Mouse (Mus musculus): ENCODE measurements around the gene Tdrkh. TPM values are rescaled to one million over a fixed set of nuclear protein-coding genes. Genes with fewer than 3 reads are reported as not detected.

The Tdrkh gene
- polyA plus RNA-seq, 1 experiment: 0.12 TPM

GRCm38 (mm10) chr3:94449377-94449776, 36.3 kb downstream of the Tdrkh start:
- no peak for DNase-seq (ENCODE audit: low read depth, low spot score)
- WGBS: 24% methylated on average over 2 of the region's 2 CpGs

GRCm38 (mm10) chr3:94456529-94457000, 43.5 kb downstream of the Tdrkh start:
- WGBS: 2% methylated on average over 12 of the region's 12 CpGs
- peak; percentile 97 for DNase-seq (ENCODE audit: low read depth, low spot score)

- WGBS: 89% methylated on average over 3 of the region's 3 CpGs
- DNase-seq (ENCODE audit: low read depth, low spot score): no peak
These were observed 44.0 kb downstream of the Tdrkh start for GRCm38 (mm10) chr3:94457055-94457454.

DNA sequence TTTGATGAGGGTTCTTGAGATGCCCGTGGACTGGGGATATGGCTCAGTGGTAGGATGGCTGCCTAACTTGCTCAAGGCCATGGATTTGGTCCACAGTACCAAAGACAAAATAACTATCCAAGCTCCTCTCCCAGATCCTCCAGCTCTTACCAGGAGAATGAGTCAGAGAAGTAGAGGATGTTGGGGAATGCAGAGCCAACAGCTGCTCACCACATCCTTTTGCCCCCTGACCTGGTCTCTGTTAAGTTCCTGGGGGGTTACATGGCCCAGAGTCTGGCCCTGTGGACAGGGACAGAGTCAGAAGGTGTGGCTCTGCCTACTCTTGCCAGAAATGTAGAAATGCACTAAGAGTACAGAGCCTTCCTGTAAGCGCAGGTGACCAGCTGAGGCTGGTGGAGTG, 46.8 kb downstream of the Tdrkh start:
- WGBS: 87% methylated on average over 2 of the region's 2 CpGs
- no peak for DNase-seq (ENCODE audit: low read depth, low spot score)

DNA sequence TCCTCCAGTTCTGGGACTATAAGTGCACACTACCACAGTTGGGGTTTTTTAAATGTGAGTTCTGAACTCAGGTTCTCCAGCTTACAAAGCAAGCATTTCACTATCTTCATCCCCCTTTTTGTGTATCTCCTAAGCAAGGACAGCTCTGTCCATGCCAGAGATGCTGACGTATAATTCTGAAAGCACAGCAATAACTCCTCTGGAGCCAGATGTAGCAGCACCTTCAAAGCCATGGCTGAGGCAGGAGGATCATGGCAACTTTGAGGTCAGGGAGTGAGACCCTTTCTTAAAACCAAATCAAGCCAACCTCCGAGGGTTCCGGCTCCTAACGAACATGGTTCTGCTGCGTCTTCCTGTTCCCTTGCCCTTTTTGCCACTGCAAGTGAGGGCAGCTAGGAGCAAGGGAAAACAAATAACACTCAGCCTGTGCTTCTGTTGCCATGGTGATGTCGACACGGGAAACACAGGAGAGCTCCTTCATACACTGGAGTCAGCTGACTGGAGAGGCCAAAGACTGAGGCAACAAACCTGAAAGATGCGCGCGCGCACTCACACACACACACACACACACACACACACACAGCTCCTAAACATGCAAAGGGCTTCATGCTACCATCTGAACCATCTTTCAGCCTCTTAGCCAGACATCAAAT, 51.0 kb downstream of the Tdrkh start:
- 58% methylated on average over 11 of the region's 11 CpGs for WGBS
- DNase-seq (ENCODE audit: low read depth, low spot score): no peak

DNA sequence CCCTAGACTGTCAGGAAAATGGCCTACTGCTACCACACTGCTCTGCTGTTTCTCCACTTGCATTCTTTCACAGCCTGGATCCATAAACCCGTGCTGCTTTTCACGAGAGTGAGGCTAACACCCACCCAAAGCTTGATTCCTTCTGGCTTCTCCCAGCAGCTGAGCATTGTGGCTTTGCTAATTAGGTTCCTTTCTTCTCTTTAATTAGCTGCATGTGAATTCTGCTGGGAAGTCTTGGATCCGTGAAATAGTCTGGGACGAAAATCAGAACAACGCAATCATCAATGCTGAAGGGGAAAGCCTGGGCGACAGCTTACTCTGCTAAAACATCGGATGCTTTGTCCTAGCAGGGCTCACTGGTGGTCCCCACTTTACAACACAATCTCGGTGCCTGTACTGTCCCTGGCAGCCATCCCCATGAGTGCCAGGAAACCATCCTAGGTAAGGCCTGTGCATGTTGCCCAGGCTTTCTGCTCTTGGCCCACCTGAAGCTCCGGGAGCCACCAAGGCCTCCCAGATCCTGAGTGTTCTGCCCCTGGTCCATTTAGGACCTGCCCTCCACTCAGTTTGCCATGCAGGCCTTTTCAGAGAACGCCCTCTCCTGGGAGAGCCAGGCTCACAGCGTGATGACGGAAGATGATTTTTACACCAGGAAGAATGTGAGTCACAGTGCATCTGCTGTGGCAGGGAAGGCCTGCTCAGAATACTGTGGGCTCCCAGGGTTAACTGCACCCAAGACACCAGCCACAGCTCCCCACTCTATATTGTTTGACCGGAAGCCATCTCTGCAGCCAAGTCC, 52.8 kb downstream of the Tdrkh start:
- 86% methylated on average over 13 of the region's 13 CpGs for WGBS
- no peak for DNase-seq (ENCODE audit: low read depth, low spot score)

GRCm38 (mm10) chr3:94468931-94469330, 55.9 kb downstream of the Tdrkh start:
- DNase-seq (ENCODE audit: low read depth, low spot score): no peak
- 56% methylated on average over 3 of the region's 3 CpGs for WGBS

DNA sequence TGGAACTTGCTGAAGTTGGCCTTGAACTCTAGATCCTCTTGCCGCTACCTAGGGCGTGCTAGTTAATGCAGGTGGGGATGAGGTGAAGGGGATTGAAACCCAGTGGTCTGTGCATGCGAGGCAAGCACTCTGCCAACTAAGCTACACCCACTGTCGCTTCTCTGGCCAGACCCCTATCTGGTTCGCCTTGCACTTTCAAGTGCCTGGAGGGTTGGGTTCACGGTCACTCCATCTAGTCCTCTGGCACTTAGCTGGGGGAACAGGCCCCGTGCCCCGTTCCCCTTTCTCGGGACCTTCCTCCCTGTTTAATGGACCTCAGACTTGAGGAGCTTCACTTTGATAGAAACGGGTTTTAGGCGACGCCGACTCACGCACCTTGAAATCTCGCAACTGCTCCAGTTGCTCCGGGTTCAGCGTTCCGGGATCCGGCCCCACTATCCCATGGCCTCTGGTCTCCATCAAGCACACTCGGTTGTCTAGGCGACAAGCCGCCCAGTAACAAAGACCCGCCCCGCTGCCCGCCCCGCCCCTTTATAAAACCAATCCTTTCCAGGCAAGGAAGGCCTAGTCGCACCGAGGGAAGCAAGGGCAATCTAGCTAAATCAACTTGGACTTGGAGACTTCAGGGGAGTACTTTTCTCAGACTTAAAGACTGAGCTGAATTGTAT, 59.5 kb downstream of the Tdrkh start:
- WGBS: 16% methylated on average over 28 of the region's 28 CpGs
- DNase-seq (ENCODE audit: low read depth, low spot score): peak; percentile 57

GRCm38 (mm10) chr3:94473115-94473505, 60.0 kb downstream of the Tdrkh start:
- no peak for DNase-seq (ENCODE audit: low read depth, low spot score)
- 49% methylated on average over 10 of the region's 10 CpGs for WGBS

GRCm38 (mm10) chr3:94473567-94474232, 60.6 kb downstream of the Tdrkh start:
- 64% methylated on average over 5 of the region's 5 CpGs for WGBS
- no peak for DNase-seq (ENCODE audit: low read depth, low spot score)

DNA sequence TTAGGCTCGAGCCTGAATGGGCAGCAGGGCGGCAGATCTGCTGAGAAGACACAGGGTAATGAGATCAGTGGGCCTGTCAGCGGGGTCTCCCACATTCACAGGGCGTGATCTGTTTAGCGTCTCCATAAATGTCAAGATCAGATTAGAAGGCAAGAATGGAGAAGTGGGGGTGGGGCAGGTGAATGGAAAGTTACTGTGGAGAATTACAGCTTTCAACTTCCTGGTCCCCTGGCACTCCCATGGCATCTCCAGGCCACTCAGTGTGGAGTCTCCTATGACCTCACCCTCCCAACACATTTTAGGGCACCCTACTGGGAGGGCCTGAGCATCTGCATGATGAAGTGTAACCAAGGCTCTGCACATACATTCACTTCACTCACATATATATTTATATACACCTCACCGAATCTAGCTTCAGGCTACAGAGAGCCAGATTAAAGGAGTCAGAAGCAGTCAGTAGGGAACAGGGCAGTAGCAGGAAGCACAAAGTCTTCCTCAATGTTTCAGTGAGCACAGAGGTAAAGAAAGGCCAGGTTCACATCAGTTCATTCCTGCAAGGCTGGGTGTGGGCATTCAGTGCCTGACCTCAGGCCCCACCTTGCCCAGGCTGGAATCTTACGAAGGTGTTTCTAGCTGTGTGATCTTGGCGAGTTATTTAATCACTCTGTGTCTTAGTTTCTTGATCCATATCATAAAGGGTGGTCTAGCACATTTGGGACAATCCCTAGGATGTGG, 63.4 kb downstream of the Tdrkh start:
- peak; percentile 69 for DNase-seq (ENCODE audit: low read depth, low spot score)
- WGBS: 23% methylated on average over 8 of the region's 8 CpGs

- 68% methylated on average over 4 of the region's 4 CpGs for WGBS
- DNase-seq (ENCODE audit: low read depth, low spot score): no peak
These were observed 64.4 kb downstream of the Tdrkh start for GRCm38 (mm10) chr3:94477444-94477843.

- 6% methylated on average over 14 of the region's 14 CpGs for WGBS
- DNase-seq (ENCODE audit: low read depth, low spot score): no peak
These were observed 64.9 kb downstream of the Tdrkh start, which contains the start of gene Celf3 for GRCm38 (mm10) chr3:94477981-94478422. Celf3 (plus strand) TSS chr3:94478295.

GRCm38 (mm10) chr3:94478591-94479169, 65.6 kb downstream of the Tdrkh start:
- no peak for DNase-seq (ENCODE audit: low read depth, low spot score)
- WGBS: 27% methylated on average over 9 of the region's 9 CpGs

- no peak for DNase-seq (ENCODE audit: low read depth, low spot score)
- WGBS: 12% methylated on average over 11 of the region's 11 CpGs
These were observed 66.5 kb downstream of the Tdrkh start for GRCm38 (mm10) chr3:94479564-94479963.

DNA sequence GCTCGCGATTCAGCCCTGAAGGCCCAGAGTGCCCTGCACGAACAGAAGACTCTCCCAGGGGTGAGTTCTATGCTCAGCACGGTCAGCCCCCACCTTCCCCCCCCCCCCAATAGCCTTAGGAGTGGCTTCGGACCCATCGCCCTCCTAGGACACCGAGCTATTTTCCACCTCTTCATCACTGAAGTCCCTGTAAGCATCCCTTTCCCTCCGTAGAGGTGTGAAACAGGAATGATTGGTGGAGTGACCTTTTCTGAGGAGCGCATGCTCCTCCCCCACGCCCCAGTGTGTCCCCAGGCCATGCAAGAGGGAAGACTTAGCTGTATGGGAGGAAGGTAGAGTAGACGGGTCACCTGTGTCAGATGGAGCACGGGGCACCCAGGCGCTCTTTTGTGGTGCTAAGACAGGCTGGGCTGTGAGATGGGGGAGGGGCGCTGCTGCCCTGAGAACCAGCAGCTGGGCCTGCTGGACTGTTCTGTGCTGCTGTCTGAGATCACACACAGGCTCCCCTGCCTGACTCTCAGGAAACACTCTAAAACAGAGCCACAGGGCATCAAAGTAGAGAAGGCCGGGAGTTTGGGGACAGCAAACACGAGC, 67.3 kb downstream of the Tdrkh start, which contains the start of gene Riiad1:
TSS of gene Riiad1 (minus strand) at position 51 of the 594 bp plus-strand sequence.
- WGBS: 32% methylated on average over 16 of the region's 16 CpGs
- no peak for DNase-seq (ENCODE audit: low read depth, low spot score)

DNA sequence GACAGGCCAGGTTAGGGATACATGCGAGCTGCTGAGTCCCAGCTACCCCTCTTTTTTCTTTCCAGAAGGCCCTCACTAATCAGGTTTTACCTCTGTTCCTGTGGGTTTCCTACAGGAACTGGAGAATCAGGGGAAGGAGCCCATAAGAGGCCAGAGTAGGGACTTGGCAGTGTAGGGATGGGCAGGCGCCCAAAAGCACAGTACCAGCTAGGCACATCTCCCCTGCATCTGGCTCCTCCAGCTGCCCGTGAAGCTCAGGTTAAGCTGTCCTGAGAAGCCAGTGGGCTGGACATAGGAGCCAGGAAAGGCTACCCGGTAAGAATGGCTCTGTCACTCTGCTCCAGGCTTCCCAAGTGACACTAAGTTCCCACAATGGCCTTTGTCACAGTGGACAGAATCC, 68.4 kb downstream of the Tdrkh start:
- no peak for DNase-seq (ENCODE audit: low read depth, low spot score)
- WGBS: 75% methylated on average over 4 of the region's 4 CpGs

DNA sequence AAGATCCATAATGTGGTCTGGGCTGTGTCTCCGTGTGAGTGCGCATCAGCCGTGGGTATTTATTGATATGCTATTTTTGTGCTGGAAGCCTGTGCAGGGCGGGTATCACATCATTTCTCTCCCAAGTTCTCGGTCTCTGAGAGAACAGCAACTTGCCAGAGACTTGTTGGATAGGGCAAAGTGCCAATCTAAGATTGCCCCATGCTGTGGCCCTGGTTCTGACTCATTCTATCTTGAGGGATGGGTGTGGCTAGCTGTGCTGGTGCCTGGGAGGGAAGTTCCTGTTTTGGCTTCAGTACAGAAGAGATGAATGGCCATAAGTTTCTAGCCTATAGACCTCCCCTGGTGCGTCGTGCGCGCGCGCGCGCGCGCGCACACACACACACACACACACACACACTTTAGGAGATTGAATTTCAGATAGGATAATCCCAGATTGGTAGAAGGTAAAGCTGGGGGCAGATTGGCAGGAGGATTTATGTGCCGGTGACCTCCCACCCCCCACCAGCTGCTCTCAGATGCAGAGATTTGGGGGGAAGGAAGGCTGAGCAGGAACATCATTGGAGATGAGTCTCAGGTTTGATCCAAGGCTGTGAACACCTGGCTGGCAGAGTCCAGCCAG, 69.8 kb downstream of the Tdrkh start:
- WGBS: 73% methylated on average over 17 of the region's 17 CpGs

More for the DNA sequence above, 69.8 kb downstream of the Tdrkh start:
- peak; percentile 60 for DNase-seq (ENCODE audit: low read depth, low spot score)

Measured in large intestine, adult 2 months (tissue).